Mouse (Mus musculus): ENCODE measurements around the gene Haus5.

Haus5 gene

DNA sequence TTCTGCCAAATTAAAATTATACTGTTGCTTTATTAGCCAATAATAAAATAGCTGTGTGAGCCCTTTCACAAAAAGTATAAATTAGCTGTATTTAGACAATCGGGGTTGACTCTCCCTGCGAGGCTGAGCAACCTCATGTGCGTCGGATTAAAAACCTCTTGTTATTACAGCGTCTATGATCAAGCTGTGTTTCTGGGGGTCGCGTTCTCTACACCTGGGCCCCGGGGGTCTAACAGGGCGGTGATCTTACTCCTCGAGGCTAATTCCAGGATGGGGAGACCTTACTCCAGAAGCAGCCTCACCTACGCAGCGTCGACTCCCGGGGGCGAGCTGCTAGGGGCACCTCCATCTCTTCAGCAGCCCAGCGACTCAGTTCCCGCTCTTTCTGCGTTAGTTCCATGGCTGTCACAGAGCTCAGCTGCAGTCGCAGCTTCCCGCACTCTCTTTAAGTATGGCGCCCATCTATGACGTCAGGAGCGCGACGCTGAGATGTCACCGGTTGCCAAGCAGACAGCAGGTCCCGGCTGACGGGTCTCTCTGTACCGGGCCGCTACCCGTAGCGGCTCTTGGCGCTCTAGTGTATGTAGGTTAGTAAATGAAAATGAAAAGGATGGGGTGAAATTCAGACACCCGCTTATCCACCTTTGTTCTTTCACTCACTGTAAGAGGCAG, at the start of gene Haus5:
Gene Haus5, minus strand, starts transcription at position 466 of the 672 bp plus-strand sequence.
- DNase-seq (ENCODE audit: low spot score in 2 of 2), result peak; percentile 87 to 91

DNA sequence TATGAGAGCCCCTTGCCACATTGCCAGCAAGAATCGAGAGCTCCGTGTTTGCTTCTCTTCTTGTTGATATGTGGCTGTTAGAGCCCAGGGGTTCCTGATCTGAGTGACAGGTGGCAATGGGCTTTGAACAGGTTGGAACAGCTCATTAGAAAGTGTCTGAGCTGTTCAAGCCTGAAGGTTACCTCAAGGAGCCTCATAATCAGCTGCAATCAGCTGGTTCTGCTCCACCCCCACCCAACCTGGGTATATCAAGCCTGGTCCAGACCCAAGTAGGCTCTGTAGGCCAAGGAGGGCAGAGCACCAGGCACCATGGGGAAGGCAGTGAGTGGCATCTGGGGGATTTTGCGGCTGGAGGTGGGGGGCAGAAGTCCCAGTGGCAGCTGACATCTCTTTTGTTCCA, 47.1 kb upstream of the Haus5 start, which contains the start of gene Atp4a:
Gene Atp4a, plus strand, starts transcription at position 268 of the 400 bp plus-strand sequence.
- DNase-seq (ENCODE audit: low spot score in 2 of 2), result no peak

DNA sequence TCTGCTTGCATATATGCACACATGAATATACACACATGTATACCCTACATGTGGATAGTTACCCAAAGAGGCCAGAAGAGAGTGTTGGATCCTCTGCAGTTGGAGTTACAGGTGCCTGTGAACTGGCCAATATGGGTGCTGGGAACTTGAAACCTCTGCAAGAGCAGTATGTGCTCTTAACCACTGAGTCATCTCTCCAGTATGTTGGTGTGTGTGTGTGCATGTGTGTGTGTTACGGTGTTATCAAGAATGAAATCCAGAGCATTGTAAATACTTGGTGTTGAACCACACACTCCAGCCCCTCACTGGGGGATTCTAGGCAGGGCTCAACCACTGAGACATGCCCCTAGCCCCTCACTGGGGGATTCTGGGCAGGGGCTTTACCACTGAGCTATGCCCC, 42.6 kb upstream of the Haus5 start:
- DNase-seq (ENCODE audit: low spot score in 2 of 2), result no peak

DNA sequence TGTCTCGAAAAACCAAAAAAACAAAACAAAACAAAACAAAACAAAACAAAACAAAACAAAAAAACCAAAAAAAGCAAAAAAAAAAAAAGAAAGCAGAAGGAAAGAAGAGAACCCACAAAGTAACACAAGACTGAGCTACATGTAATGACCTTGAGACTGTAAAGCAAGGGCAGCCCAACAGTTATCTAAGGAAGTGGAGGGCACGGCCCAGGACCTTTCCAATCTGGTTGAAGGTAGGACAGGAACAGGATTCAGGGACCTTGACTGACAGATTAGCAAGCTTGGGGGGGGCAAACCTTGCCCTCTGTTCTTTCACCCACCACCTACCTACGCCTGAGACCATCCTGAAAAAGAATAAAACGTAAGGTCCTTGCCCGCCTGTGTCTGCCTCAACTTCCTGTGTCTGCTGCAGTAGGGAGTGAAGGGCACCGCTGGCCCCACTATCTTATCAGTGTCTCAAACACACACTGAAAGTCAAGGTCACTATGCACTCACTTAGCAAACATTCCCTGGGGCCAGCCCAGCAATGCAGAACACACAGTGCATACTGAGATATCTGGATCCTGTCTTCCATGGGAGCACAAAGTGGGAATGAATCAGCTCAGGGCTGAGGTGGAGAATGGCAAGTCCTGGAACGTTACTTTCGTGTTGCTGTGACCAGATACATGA, 41.6 kb upstream of the Haus5 start:
- DNase-seq (ENCODE audit: low spot score in 2 of 2), result no peak

DNA sequence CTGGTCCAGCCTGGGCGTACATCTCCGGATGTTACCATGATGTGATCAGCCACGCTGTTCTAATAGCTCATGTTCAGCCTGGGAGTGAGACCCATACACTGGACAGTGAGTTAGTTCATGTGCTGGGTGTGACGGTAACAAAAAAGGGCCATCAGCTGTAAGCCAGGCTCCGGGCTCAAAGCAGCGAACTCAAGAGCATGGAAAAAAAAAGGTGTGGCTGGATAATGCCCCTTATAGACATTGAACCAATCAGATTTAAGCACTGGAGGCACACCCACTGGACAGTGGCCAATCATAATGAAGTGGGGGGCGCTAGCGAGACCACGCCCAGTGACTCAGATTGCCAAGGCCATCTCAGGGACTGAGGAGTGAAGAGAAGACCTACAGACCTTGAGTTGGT, 33.8 kb upstream of the Haus5 start, which contains the start of gene 2200002J24Rik:
Gene 2200002J24Rik, plus strand, starts transcription at position 338 of the 400 bp plus-strand sequence.
- no peak for DNase-seq (ENCODE audit: low spot score in 2 of 2)

DNA sequence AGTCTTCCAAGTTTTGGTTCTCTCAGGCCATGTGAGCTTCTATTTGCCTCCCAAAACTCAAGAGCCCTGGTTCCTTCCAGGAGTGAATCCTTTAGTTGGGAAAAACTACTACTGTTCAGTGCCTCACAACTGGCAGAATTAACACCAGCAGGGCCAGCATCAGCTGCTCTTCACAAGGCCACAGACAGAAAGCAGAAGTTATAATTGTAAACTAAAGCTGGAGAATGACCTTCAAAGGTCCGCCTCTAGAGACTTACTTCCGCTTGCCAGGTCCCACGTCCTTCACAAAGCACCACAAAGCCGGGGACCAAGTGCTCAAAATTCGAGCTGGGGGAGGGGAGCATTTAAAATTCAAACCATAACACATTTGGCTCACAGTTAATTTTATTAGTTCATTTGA, 33.3 kb upstream of the Haus5 start:
- DNase-seq (ENCODE audit: low spot score in 2 of 2), result no peak

DNA sequence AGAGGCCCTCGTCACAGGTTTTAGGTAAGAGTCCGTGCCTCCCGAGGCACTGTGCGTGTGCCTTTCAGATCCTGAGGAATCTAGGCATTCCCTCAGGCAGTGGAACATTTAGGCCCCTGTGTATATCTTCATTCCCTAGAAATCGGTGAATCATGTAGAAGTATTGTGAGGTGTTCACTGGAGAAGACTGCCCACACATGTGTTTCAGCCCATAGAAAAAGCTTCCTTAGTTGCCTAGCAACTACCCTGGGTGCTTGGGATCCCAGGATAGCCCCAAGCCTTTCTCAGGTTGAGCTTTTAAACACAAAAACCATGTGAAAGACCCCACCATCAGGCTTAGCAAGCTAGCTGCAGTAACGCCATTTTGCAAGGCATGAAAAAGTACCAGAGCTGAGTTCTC, 23.5 kb upstream of the Haus5 start:
- DNase-seq (ENCODE audit: low spot score in 2 of 2), result no peak

DNA sequence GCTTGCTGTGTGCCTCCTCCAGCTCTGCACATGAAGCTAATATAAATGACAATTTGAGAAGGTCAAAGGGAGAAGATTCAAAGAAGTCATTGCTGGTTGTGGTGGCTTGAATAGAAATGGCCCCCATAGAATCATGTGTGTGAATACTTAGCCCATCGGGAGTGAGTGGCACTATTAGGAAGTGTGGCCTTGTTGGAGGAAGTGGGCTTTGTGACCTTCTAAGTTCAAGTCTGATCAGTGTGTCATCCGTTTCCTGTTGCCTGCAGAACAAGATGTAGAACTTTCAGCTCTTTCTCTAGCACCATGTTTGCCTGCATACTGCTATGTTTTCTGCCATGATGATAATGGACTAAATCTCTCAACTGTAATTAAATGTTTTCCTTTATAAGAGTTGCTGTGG, 18.6 kb upstream of the Haus5 start:
- DNase-seq (ENCODE audit: low spot score in 2 of 2), result no peak

DNA sequence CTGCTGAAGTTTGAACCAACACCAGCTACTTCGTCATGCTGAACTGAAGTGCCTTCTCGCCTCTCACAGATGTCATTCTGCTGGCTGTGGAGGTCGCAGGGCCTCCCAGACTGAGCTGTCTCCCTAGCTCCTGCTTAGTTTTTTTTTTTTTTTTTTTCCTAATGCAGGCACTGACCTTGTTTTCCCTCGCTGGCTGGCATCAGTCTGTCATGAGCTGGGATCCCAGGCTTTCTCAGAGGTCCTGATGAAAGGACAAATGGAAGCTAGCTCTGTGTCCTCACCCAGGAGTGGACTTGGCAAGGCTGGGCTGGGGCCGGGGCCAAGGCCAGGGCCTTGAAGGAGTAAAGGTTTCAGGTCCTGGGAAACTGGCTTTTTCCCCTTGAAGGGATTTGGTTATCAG, 17.1 kb upstream of the Haus5 start:
- no peak for DNase-seq (ENCODE audit: low spot score in 2 of 2)

DNA sequence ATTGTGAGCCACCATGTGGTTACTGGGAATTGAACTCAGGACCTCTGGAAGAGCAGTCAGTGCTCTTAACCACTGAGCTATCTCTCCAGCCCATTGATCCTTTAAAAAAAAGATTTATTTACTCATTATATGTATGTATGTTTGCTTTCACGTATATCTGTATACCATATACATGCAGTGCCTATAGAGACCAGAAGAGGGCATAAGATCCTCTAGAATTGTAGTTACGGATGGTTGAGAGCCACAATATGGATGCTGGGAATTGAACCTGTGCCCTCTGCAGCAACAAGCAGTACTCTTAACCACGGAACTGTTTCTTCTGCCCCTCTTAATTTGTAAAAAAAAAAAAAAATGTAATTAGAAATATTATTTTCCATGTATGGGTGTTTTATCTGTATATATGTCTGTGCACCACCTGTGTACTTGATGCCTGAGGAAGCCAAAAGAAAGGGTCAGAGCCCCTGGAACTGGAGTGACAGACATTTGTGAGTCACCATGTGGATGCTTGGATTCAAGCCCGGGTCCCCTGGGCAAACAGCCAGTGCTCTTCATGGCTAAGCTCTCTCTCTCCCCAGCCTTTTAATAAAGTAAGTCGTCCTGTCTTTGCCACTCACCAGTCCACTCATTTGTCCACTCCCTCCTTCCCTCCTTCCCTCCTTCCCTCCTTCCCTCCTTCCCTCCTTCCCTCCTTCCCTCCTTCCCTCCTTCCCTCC, 13.6 kb upstream of the Haus5 start:
- no peak for DNase-seq (ENCODE audit: low spot score in 2 of 2)

DNA sequence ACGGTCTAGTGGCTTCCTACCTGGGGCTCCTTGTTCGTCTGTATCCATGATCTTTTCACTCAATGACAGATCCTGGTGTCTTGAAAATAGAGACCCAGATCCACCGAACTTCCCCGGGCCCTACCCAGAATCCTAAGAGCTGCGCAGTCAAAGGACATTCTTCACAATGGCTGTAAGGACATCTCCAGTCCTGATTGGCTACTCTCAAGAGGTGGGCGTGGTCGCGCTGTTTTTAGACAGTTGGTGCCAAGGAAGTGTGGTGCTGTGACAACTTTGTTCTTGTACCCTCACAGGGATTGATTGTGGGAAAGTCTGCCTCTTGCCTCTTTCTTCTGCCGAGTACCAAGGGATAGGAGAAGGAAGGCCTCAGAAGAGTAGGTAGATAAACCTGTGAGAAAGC, 6.7 kb upstream of the Haus5 start, which contains the start of gene Pmis2:
Gene Pmis2, minus strand, starts transcription at position 126 of the 400 bp plus-strand sequence.
- no peak for DNase-seq (ENCODE audit: low spot score in 2 of 2)

DNA sequence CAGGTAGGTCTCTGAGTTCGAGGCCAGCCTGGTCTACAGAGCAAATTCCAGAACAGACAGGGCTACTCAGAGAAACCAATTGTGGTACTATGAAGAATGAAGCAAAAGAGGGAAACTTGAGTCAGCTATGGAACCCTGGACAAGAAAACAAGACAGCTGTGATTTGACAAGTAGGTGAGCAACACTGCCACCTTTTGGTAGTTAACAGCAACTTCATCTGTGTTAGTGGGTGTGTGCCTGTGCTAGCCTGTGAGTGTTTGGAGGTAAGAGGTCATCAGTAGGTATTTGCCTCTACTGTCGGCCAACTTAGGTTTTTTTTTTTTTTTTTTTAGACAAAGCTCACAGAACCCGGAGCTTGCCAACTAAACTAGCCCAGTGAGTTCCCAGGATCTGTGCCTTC, 4.4 kb upstream of the Haus5 start:
- DNase-seq (ENCODE audit: low spot score in 2 of 2), result no peak

DNA sequence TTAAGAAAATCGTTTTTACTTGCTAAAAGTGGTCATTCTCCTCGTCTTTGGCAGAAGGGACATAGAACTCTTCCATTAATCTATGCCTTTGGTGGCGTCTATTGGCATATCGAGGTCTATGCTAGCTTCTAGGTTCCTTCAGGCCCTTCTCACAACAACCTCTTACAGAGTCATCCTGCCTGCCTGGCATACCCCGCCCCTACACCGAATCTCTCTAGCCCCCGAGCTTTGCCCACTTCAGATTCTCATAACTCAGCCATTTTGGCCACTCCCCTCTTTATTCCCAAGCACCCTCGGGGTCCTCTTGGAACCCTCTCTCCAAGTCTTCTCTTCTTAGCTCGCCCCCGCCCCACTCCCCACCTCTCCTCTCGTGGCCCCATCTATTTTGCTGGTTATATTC, 527 bp upstream of the Haus5 start:
- DNase-seq (ENCODE audit: low spot score in 2 of 2), result no peak

DNA sequence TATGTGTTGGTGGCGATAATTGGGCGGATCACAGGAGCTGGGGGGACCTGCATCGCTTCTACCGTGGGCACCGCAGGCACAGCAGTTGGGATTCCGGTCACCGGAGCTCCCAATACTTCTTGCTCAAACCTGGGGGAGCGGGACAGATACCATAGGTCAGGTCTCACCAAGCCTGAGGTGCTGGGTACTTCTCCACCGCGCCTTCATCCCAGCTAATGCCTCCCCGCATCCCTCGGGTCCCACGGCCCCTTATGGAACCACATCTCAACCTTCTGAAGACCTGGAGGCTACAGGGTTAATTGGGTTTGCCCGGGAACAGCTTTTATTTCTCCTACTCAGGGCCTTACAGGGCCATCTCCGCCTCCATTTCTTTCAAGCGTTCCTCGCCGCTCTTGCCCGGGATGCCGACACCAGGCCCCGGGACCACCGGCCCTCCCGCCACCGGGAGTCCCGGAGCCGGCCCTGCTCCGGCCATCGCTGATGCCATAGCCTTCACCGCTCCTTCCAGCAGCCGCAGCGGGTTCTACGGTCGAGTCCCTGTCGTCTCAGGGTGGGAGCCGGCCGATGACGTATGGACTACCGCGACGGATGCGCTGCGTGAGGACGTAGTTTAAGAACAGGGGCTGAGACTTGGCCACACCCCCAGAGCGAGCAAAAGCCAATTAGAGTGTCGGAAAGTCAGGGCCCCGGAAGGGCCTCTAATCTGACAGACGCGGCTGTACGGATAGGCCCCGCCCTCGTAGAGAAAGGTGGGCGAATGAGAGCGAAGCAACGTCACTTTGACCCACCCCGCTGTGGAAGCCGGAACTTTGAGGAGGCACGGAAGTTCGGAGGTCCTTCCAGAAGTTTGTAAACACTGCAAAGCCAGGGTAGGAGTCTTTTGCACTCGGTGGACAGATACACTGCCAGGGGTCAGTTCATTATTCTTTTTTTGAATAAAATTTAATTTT, 14.9 kb downstream of the Haus5 start, which contains the start of gene Rbm42:
Gene Rbm42, minus strand, starts transcription at position 727 of the 950 bp plus-strand sequence.
- DNase-seq (ENCODE audit: low spot score in 2 of 2), result peak; percentile 99

DNA sequence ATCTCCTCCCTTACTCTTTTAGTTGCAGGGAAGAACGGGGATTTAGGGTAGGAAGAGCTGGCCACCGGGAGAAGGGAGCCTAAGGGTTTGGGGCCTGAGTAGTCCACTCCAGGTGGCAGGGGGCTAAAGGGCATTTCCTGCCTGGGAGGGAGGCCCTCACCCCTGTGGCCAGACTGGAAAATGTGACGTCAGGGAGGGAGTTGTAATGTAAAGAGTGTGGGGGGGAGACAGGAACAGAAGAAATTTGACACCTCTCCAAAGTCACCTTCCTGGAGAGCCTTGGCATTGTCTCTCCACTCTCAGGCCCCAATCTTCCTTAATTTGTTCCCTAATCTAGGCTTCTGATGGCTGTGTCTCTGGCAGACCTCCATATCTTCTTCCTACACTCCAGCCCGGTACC, 25.7 kb downstream of the Haus5 start:
- no peak for DNase-seq (ENCODE audit: low spot score in 2 of 2)

DNA sequence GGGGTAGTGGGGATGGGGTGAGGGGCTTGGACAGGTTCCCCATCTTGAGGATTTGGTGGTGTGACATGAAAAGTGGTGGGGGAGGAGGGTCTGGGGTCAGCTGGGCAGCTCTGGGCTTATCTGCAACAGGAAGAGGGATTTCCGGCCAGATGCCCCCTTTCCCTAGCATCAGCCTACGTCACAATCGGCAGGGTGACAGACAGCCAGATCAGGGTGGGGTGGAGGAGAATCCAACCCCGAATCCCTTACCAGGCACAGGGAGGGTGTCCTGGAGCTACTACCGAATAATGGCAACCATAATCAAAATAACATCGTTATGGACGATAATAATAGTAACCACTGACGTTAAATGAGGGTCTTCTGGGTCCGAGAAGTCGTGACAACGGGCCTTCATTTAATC, 28.4 kb downstream of the Haus5 start:
- no peak for DNase-seq (ENCODE audit: low spot score in 2 of 2)

DNA sequence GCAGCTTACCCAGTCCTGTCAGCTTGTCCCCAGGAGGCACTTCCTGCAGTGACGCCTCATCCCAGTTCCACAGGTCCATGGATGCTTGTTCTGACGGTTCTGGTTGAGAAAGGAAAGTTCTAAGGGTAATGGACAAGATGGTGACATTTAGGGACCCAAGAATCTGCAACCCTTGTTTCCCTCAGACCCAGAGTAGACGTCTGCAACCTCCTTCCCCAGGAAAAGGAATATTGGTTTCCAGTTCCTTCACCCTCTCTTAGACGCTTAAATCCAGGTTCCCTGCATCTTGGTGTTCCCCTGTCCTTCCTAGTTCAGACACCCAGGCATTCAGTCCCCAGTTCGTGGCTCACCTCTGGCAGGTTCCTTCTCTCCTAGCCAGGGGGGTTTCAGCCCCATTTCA, 29.0 kb downstream of the Haus5 start, which contains the start of gene Etv2:
Gene Etv2, minus strand, starts transcription at position 101 of the 400 bp plus-strand sequence.
- DNase-seq (ENCODE audit: low spot score in 2 of 2), result no peak

DNA sequence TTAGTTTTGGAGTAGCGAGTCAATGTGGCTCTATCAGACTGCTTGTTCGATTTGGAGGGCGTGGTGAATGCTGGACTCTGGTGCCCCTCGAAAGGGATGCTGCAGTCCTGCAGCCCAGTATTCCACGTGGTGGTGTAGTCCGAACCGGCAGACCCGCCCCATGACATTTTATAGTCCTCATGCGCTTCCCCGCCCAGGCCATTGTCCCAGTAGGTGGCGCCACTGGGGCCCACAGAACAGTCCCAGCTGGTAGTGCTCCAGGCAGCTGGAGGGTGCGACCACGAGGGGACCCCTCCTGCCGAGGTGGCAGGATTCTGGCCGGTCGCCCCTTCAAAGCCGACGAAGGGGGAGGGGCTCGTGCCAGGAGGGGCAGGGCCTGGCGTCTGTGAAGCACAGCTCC, 30.2 kb downstream of the Haus5 start:
- DNase-seq (ENCODE audit: low spot score in 2 of 2), result peak in 1 of 2 experiments; percentile 25

DNA sequence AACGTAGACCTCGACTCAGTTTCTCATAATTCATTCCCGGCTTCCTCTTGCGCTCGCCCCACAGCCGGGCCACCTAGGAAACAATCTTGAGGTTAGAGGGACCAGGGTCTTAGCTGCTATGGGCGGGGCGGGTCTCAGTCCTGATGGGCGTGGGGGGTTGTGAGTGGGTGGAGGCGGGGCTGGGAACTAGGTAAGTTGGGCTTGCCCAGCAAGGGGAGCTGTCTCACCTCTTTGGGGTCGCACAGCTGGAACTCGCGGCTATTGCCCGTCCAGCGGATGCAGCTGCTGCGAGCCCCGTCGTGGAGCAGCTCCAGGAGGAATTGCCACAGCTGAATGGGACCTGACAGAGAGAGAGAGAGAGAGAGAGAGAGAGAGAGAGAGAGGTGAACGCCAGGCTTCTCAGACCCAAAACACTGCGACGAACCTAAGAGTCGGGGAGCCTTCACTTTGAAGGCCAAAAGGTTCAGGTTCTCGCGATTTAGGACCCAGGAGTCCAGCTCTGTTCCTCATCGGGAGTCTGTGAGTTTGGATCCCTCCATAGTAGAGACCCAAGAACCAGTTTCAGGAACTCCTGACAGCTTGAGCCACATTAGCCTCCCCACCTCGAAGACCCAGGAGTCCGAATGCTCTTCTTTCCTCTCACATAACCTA, 30.9 kb downstream of the Haus5 start:
- DNase-seq (ENCODE audit: low spot score in 2 of 2), result no peak

DNA sequence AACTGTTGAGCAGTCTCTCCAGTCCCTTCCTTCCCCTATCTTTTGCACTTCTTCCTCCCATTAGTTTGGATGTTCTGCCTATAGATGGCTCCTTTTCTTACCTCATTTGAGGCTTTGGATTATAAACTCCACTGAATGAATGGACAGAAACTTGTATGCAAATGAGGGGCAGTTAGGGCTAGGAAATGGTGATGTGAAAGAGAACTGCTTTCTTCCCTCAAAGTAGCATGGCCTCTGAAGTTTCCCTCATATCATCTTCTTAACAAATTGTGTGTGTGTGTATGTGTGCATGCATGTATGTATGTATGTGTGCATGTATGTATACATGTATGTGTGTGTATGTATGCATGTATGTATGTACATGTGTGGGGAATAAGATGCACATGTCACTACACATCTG, 35.8 kb downstream of the Haus5 start:
- no peak for DNase-seq (ENCODE audit: low spot score in 2 of 2)

DNA sequence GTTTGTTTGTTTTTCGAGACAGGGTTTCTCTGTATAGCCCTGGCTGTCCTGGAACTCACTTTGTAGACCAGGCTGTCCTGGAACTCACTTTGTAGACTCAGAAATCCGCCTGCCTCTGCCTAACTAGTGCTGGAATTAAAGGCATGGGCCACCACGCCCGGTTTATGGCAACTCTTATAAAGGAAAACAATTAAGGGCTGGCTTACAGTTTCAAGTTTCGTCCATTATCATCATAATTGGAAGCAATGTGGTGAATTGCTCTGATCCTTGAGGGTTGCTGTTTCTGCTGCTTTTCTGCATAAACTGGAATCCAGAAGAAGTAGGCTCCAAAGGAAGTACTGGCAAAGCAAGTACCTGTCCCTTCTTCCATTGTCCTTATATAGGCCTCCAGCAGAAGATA, 38.1 kb downstream of the Haus5 start:
- no peak for DNase-seq (ENCODE audit: low spot score in 2 of 2)
